Mouse (Mus musculus) urinary bladder, adult 2 months (tissue): ENCODE results near the gene Chmp5. TPM values are rescaled to one million over a fixed set of nuclear protein-coding genes. Genes with fewer than 3 reads are reported as not detected.
"Not testable (repeated sequence)": the region's sequence is repeated elsewhere in the genome, so short reads cannot be mapped to it uniquely, and the experiment has no call there.

Source experiments
- DNase-seq: peaks from one replicate; pipeline ENCODE4 v3.0.0; 2022; ENCODE audit warnings: low spot score
- polyA plus RNA-seq: library from polyadenylated mRNA; depleted of rRNA; stranded (reverse); fragments of >200 nt; gene quantifications from 2 replicates; pipeline ENCODE4 v1.2.3, GENCODE M21; 2012; rRNA removed

Chmp5 gene
- polyA plus RNA-seq, result 102 and 115 TPM in 2 replicates

- DNase-seq, result peak; percentile 93
Measured at GRCm38 (mm10) chr4:40948160-40948708, at the start of gene Chmp5, which contains the start of gene Bag1. Gene Chmp5, plus strand, starts transcription at chr4:40948407. Gene Bag1, minus strand, starts transcription at chr4:40948294.

GRCm38 (mm10) chr4:40898476-40899044 lies 49.6 kb upstream of the Chmp5 start:
- DNase-seq, result no peak

- no peak for DNase-seq
Measured at GRCm38 (mm10) chr4:40899264-40899663, 48.9 kb upstream of the Chmp5 start.

- DNase-seq, result no peak
Measured at GRCm38 (mm10) chr4:40900071-40900470, 48.1 kb upstream of the Chmp5 start.

- no peak for DNase-seq
Measured at GRCm38 (mm10) chr4:40900612-40901011, 47.6 kb upstream of the Chmp5 start.

- no peak for DNase-seq
Measured at GRCm38 (mm10) chr4:40906298-40906697, 41.9 kb upstream of the Chmp5 start.

- peak; percentile 40 for DNase-seq
Measured at GRCm38 (mm10) chr4:40908261-40908969, 39.8 kb upstream of the Chmp5 start.

- DNase-seq, result no peak
Measured at GRCm38 (mm10) chr4:40914287-40914867, 33.8 kb upstream of the Chmp5 start.

- DNase-seq, result no peak
Measured at GRCm38 (mm10) chr4:40915947-40916346, 32.3 kb upstream of the Chmp5 start.

GRCm38 (mm10) chr4:40916592-40917155 lies 31.5 kb upstream of the Chmp5 start:
- no peak for DNase-seq

- DNase-seq, result no peak
Measured at GRCm38 (mm10) chr4:40919785-40920184, 28.4 kb upstream of the Chmp5 start, which contains the start of gene Spink4. Gene Spink4, plus strand, starts transcription at chr4:40920052.

- no peak for DNase-seq
Measured at GRCm38 (mm10) chr4:40920576-40920975, 27.6 kb upstream of the Chmp5 start.

- no peak for DNase-seq
Measured at GRCm38 (mm10) chr4:40921288-40921687, 26.9 kb upstream of the Chmp5 start.

GRCm38 (mm10) chr4:40923087-40923651 lies 25.0 kb upstream of the Chmp5 start:
- DNase-seq, result no peak

- no peak for DNase-seq
Measured at GRCm38 (mm10) chr4:40925568-40925967, 22.6 kb upstream of the Chmp5 start.

GRCm38 (mm10) chr4:40929046-40929445 lies 19.2 kb upstream of the Chmp5 start:
- no peak for DNase-seq

GRCm38 (mm10) chr4:40933694-40934093 lies 14.5 kb upstream of the Chmp5 start:
- DNase-seq, result no peak

- DNase-seq, result not testable (repeated sequence)
Measured at GRCm38 (mm10) chr4:40934369-40934768, 13.8 kb upstream of the Chmp5 start.

- DNase-seq, result no peak
Measured at GRCm38 (mm10) chr4:40936175-40936839, 11.9 kb upstream of the Chmp5 start.

- no peak for DNase-seq
Measured at GRCm38 (mm10) chr4:40938793-40939192, 9.4 kb upstream of the Chmp5 start.

GRCm38 (mm10) chr4:40943651-40944050 lies 4.6 kb upstream of the Chmp5 start:
- DNase-seq, result no peak
